ENCODE assay signal across 10 mouse cellular contexts in the genomic region with DNA sequence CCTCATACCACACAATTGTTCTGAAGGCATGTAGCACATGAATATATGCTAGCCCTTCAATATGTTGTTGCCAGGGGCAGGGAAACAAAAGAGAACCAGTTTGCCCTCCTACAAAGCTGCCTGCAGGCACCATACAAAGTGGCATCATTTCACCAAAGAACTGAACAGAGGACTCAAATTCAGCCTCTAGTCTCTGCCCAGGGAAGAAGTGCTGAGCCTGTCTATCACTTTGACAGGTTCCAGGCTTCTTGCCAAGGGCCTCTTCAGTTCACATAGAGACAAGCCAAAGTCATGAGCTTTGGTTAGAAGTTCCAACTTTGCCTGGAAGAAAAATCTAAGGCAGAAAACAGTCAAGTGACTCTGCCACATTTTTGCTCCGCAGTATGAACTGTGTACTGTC.
DNase-seq lines count a peak whose midpoint lies in the region; ATAC-seq lines count a peak whose summit lies in the region.
"Had no signal": no experiment of that assay in that cellular context is flagged by ENCODE, and none has a peak within 500 bp of the region (broad histone marks: within the 10 kb centered on the region; RNA-seq: fewer than 3 reads in every experiment).

No protein-coding gene starts in this region.

- peak overlapping the region; percentile 31; the same call in 1 of the 2 replicates for H3K27ac ChIP-seq in forebrain, embryonic 12.5 days
- H3K27ac ChIP-seq: midbrain, embryonic 12.5 days had no signal

- H3K9ac ChIP-seq in forebrain, embryonic 12.5 days = no peak overlapping the region
- H3K9ac ChIP-seq: midbrain, embryonic 12.5 days had no signal

- no peaks in the 10 kb centered on the region for H3K36me3 ChIP-seq in forebrain, embryonic 12.5 days (replicated peaks)
- H3K36me3 ChIP-seq: midbrain, embryonic 12.5 days had no signal

- ATAC-seq in forebrain, embryonic 12.5 days (ENCODE audit: low FRiP score) = peak; percentile 30; the same call in 1 of the 2 replicates

- 74% methylated on average over 1 of the region's 1 CpGs for WGBS in forebrain, embryonic 12.5 days

- H3K27me3 ChIP-seq in forebrain, embryonic 12.5 days = no peaks in the 10 kb centered on the region
- H3K27me3 ChIP-seq: midbrain, embryonic 12.5 days had no signal

- no peak overlapping the region for H3K4me3 ChIP-seq in forebrain, embryonic 12.5 days (replicated peaks)
- H3K4me3 ChIP-seq: midbrain, embryonic 12.5 days had no signal

- peaks cover 28% of the 10 kb centered on the region for H3K4me1 ChIP-seq in forebrain, embryonic 12.5 days

- no peaks in the 10 kb centered on the region for H3K9me3 ChIP-seq in forebrain, embryonic 12.5 days
- H3K9me3 ChIP-seq: midbrain, embryonic 12.5 days had no signal

- intact Hi-C loops in heart, postnatal 25 days (cut with DNase I) = no loop called here

- DNase-seq in heart, adult 9 months (ENCODE audit: low spot score in 2 of 2) = peak; percentile 4 to 7
- no peak for DNase-seq in heart, postnatal 25 days (ENCODE audit: low spot score)
- DNase-seq in NIH3T3 (ENCODE audit: low read depth) = peak; percentile 44
- DNase-seq in kidney, postnatal 10 days = peak; percentile 58
- DNase-seq in gastrocnemius, adult 8-10 months (ENCODE audit: low spot score in 2 of 2) = no peak
- DNase-seq in thymus, postnatal 4 days = no peak
- no peak for DNase-seq in urinary bladder, adult 2 months (ENCODE audit: low spot score)
- DNase-seq: right cerebral cortex, postnatal 25 days had no signal

- H3K4me2 ChIP-seq in forebrain, embryonic 12.5 days = no peak overlapping the region
- H3K4me2 ChIP-seq: midbrain, embryonic 12.5 days had no signal

Comparison
In these comparisons a context has a peak if more than half of its experiments do, and no peak if none do; other contexts are left out.
1. DNase-seq: peak in heart, adult 9 months (2 of 2), NIH3T3 (single experiment) and kidney, postnatal 10 days (single experiment); none in heart, postnatal 25 days (single experiment), gastrocnemius, adult 8-10 months (0 of 2), thymus, postnatal 4 days (single experiment) and urinary bladder, adult 2 months (single experiment).